Mouse (Mus musculus): ENCODE results near the gene S100a11. TPM values are rescaled to one million over a fixed set of nuclear protein-coding genes. Genes with fewer than 3 reads are reported as not detected.
"Not testable (repeated sequence)": the region's sequence is repeated elsewhere in the genome, so short reads cannot be mapped to it uniquely, and the experiment has no call there.

S100a11 gene
- total and polyA plus RNA-seq, 3 experiments: 0.32 TPM; not detected in 2

- DNase-seq (ENCODE audit: low read depth, low spot score): no peak
- H3K27me3 ChIP-seq (ENCODE audit: control insufficient read depth in 1 of 2, insufficient read depth in 2 of 2, low read length in 2 of 2): peaks cover 0 to 13% of the 10 kb centered on the region in 2 experiments; a peak in 3 of 4 replicates
- no peaks in the 10 kb centered on the region for H3K9me3 ChIP-seq (replicated peaks; ENCODE audit: insufficient read depth, low read length)
- no peak overlapping the region for H3K4me3 ChIP-seq (ENCODE audit: control insufficient read depth in 1 of 2, insufficient read depth in 1 of 2, low read depth in 2 of 2, low read length in 2 of 2)
- H3K79me2 ChIP-seq (ENCODE audit: control insufficient read depth, insufficient read depth, low read length, poor library complexity): no peaks in the 10 kb centered on the region
- H3K27ac ChIP-seq (ENCODE audit: control insufficient read depth, low read depth, low read length): no peak overlapping the region
- no peaks in the 10 kb centered on the region for H3K4me1 ChIP-seq (ENCODE audit: control insufficient read depth in 1 of 2, insufficient read depth in 2 of 2, low read length in 2 of 2)
- TF ChIP-seq MYC (IDR thresholded peaks at IDR 0.05; ENCODE audit: low read depth, low read length): no peak
- TF ChIP-seq SIN3A (IDR thresholded peaks at IDR 0.05; ENCODE audit: low read length): no peak
- TF ChIP-seq ZKSCAN1 (IDR thresholded peaks at IDR 0.05; ENCODE audit: low read depth, low read length): no peak
- TF ChIP-seq USF1 (IDR thresholded peaks at IDR 0.05; ENCODE audit: low read depth, low read length): no peak
- TF ChIP-seq JUND (IDR thresholded peaks at IDR 0.05; ENCODE audit: low read depth, low read length): no peak
- no peak for TF ChIP-seq MAFK (IDR thresholded peaks at IDR 0.05; ENCODE audit: borderline replicate concordance, low read depth, low read length)
- no peak for TF ChIP-seq HCFC1 (IDR thresholded peaks at IDR 0.05; ENCODE audit: low read depth, low read length)
- TF ChIP-seq MAZ (IDR thresholded peaks at IDR 0.05; ENCODE audit: low read depth, low read length): no peak
- no peak for TF ChIP-seq ZMIZ1 (IDR thresholded peaks at IDR 0.05; ENCODE audit: low read depth, low read length)
- no peaks in the 10 kb centered on the region for H3K36me3 ChIP-seq (ENCODE audit: control insufficient read depth in 1 of 2, insufficient read depth in 2 of 2, low read length in 2 of 2)
- no peak overlapping the region for H3K9ac ChIP-seq (ENCODE audit: control insufficient read depth, low read depth, low read length, poor library complexity, severe bottlenecking)
These were observed 21.2 kb downstream of the S100a11 start for GRCm38 (mm10) chr3:93541501-93541900.

- H3K27me3 ChIP-seq (ENCODE audit: control insufficient read depth in 1 of 2, insufficient read depth in 2 of 2, low read length in 2 of 2); H3K4me3 ChIP-seq (ENCODE audit: control insufficient read depth in 1 of 2, insufficient read depth in 1 of 2, low read depth in 2 of 2, low read length in 2 of 2); DNase-seq (ENCODE audit: low read depth, low spot score); H3K9ac ChIP-seq (ENCODE audit: control insufficient read depth, low read depth, low read length, poor library complexity, severe bottlenecking); H3K36me3 ChIP-seq (ENCODE audit: control insufficient read depth in 1 of 2, insufficient read depth in 2 of 2, low read length in 2 of 2); H3K4me1 ChIP-seq (ENCODE audit: control insufficient read depth in 1 of 2, insufficient read depth in 2 of 2, low read length in 2 of 2); H3K79me2 ChIP-seq (ENCODE audit: control insufficient read depth, insufficient read depth, low read length, poor library complexity); H3K9me3 ChIP-seq (replicated peaks; ENCODE audit: insufficient read depth, low read length); H3K27ac ChIP-seq (ENCODE audit: control insufficient read depth, low read depth, low read length): not testable (repeated sequence)
These were observed 23.9 kb downstream of the S100a11 start for GRCm38 (mm10) chr3:93544170-93544569.

GRCm38 (mm10) chr3:93547099-93547648 is 26.9 kb downstream of the S100a11 start:
- H3K79me2 ChIP-seq (ENCODE audit: control insufficient read depth, insufficient read depth, low read length, poor library complexity): no peaks in the 10 kb centered on the region
- H3K9ac ChIP-seq (ENCODE audit: control insufficient read depth, low read depth, low read length, poor library complexity, severe bottlenecking): peak overlapping the region; percentile 21; the same call in 1 of the 2 replicates
- peak; percentile 94 for DNase-seq (ENCODE audit: low read depth, low spot score)
- H3K27me3 ChIP-seq (ENCODE audit: control insufficient read depth in 1 of 2, insufficient read depth in 2 of 2, low read length in 2 of 2): peaks cover 0 to 4% of the 10 kb centered on the region in 2 experiments; a peak in 2 of 4 replicates
- no peak overlapping the region for H3K27ac ChIP-seq (ENCODE audit: control insufficient read depth, low read depth, low read length)
- H3K4me1 ChIP-seq (ENCODE audit: control insufficient read depth in 1 of 2, insufficient read depth in 2 of 2, low read length in 2 of 2): peaks cover 12 to 19% of the 10 kb centered on the region in 2 experiments
- peaks cover 0 to 21% of the 10 kb centered on the region in 2 experiments; a peak in 2 of 4 replicates for H3K36me3 ChIP-seq (ENCODE audit: control insufficient read depth in 1 of 2, insufficient read depth in 2 of 2, low read length in 2 of 2)
- peak overlapping the region; percentile 52 to 66 for H3K4me3 ChIP-seq (ENCODE audit: control insufficient read depth in 1 of 2, insufficient read depth in 1 of 2, low read depth in 2 of 2, low read length in 2 of 2)
- H3K9me3 ChIP-seq (replicated peaks; ENCODE audit: insufficient read depth, low read length): no peaks in the 10 kb centered on the region
- TF ChIP-seq CTCF (IDR thresholded peaks at IDR 0.05 in 2 of 3, conservative IDR thresholded peaks at IDR 0.05 in 1 of 3; ENCODE audit: control insufficient read depth in 1 of 3, insufficient read depth in 1 of 3, low read depth in 2 of 3, low read length in 3 of 3, poor library complexity in 1 of 3, severe bottlenecking in 1 of 3) (peak; percentile 95 to 99 (median 97)), MXI1 (IDR thresholded peaks at IDR 0.05; ENCODE audit: low read depth, low read length) (no peak), MEF2A (IDR thresholded peaks at IDR 0.05; ENCODE audit: extremely low read depth, insufficient replicate concordance, low read depth, low read length, poor library complexity, severe bottlenecking) (no peak), NRF1 (IDR thresholded peaks at IDR 0.05; ENCODE audit: insufficient read depth, low read depth, low read length, poor library complexity, severe bottlenecking) (no peak), HCFC1 (IDR thresholded peaks at IDR 0.05; ENCODE audit: low read depth, low read length) (0 out of 2 replicates have a peak, but pooled peaks have one; percentile 36), ZC3H11A (IDR thresholded peaks at IDR 0.05; ENCODE audit: low read depth, low read length) (peak; percentile 99), MAX (IDR thresholded peaks at IDR 0.05; ENCODE audit: low read length) (no peak), SIN3A (IDR thresholded peaks at IDR 0.05; ENCODE audit: low read length) (peak; percentile 20; the same call in 1 of the 2 replicates), MYC (IDR thresholded peaks at IDR 0.05; ENCODE audit: low read depth, low read length) (no peak), ZNF384 (IDR thresholded peaks at IDR 0.05; ENCODE audit: low read depth, low read length) (no peak), POLR2A (IDR thresholded peaks at IDR 0.05; ENCODE audit: control insufficient read depth in 1 of 2, insufficient read depth in 1 of 2, low read depth in 1 of 2, low read length in 2 of 2, poor library complexity in 1 of 2) (no peak), BHLHE40 (IDR thresholded peaks at IDR 0.05; ENCODE audit: borderline replicate concordance, low read depth, low read length) (0 out of 2 replicates have a peak, but pooled peaks have one; percentile 18), SMC3 (IDR thresholded peaks at IDR 0.05; ENCODE audit: low read depth, low read length) (peak; percentile 100), JUND (IDR thresholded peaks at IDR 0.05; ENCODE audit: low read depth, low read length) (0 out of 2 replicates have a peak, but pooled peaks have one; percentile 50), TCF12 (IDR thresholded peaks at IDR 0.05; ENCODE audit: low read depth, low read length) (0 out of 2 replicates have a peak, but pooled peaks have one; percentile 15), GATA1 (IDR thresholded peaks at IDR 0.05; ENCODE audit: low read depth, low read length) (no peak), MAZ (IDR thresholded peaks at IDR 0.05; ENCODE audit: low read depth, low read length) (0 out of 2 replicates have a peak, but pooled peaks have one; percentile 22), ETS1 (IDR thresholded peaks at IDR 0.05; ENCODE audit: low read depth, low read length) (no peak), MAFK (IDR thresholded peaks at IDR 0.05; ENCODE audit: borderline replicate concordance, low read depth, low read length) (no peak), RAD21 (IDR thresholded peaks at IDR 0.05; ENCODE audit: low read depth, low read length) (peak; percentile 100)

Measured in MEL (cell line).